ENCODE assay signal across 23 mouse cellular contexts in the genomic region with DNA sequence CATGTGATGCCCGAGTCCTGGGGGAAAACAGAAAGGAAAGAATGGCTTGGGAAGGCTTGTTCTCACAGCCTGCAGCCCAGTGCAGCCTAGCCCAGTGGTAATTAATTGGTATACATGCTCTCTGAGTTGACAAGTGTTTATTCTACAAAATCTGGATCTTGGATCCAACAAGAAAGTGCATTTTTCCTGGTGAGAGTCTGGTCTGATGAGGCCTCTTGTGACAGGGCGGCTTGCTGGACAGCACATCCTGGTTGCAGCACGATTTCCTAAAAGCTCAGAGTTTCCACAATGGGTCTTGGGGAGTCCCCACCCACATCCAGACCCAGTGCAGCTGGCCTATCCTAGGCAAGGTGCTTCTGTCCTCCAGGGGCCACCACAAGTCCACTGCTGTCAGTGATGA.
DNase-seq lines count a peak whose midpoint lies in the region; ATAC-seq and TF ChIP-seq lines count a peak whose summit lies in the region.
"Had no signal": no experiment of that assay in that cellular context is flagged by ENCODE, and none has a peak within 500 bp of the region (broad histone marks: within the 10 kb centered on the region; RNA-seq: fewer than 3 reads in every experiment).

No protein-coding gene starts in this region.

- H3K36me3 ChIP-seq in hindbrain, embryonic 10.5 days, result no peaks in the 10 kb centered on the region
- no peaks in the 10 kb centered on the region for H3K36me3 ChIP-seq in hindbrain, postnatal 0 days (ENCODE audit: insufficient read depth, low read length)
- no peaks in the 10 kb centered on the region for H3K36me3 ChIP-seq in midbrain, embryonic 10.5 days
- no peaks in the 10 kb centered on the region for H3K36me3 ChIP-seq in midbrain, embryonic 16.5 days (ENCODE audit: control insufficient read depth, insufficient read depth, low read length)
- no peaks in the 10 kb centered on the region for H3K36me3 ChIP-seq in intestine, embryonic 16.5 days (ENCODE audit: control insufficient read depth, insufficient read depth, low read length)
- H3K36me3 ChIP-seq: embryonic facial prominence, embryonic 15.5 days; G1E; heart, embryonic 12.5 days; hindbrain, embryonic 12.5 days; limb, embryonic 10.5 days; liver, embryonic 15.5 days; midbrain, embryonic 13.5 days; neural tube, embryonic 12.5 days had no signal

- no peak for TF ChIP-seq CTCF in hindbrain, postnatal 0 days (IDR thresholded peaks at IDR 0.05; ENCODE audit: low read depth)

- H3K27ac ChIP-seq in hindbrain, embryonic 10.5 days, result peak overlapping the region; percentile 92
- no peak overlapping the region for H3K27ac ChIP-seq in hindbrain, postnatal 0 days
- peak overlapping the region; percentile 96 for H3K27ac ChIP-seq in midbrain, embryonic 10.5 days (replicated peaks)
- H3K27ac ChIP-seq in midbrain, embryonic 16.5 days (ENCODE audit: low read length), result no peak overlapping the region
- peak overlapping the region; percentile 38; the same call in 1 of the 2 replicates for H3K27ac ChIP-seq in intestine, embryonic 16.5 days (ENCODE audit: low read length)
- H3K27ac ChIP-seq: embryonic facial prominence, embryonic 15.5 days; layer of hippocampus, adult 2 months; liver, embryonic 15.5 days; neural tube, embryonic 12.5 days had no signal

- 0 out of 2 replicates have a peak, but pooled peaks cover 7% of the 10 kb centered on the region for H3K27me3 ChIP-seq in hindbrain, embryonic 10.5 days (ENCODE audit: insufficient read depth, poor library complexity, severe bottlenecking)
- H3K27me3 ChIP-seq in hindbrain, postnatal 0 days (ENCODE audit: insufficient read depth, low read length), result no peaks in the 10 kb centered on the region
- H3K27me3 ChIP-seq in midbrain, embryonic 10.5 days (ENCODE audit: low read depth, poor library complexity, severe bottlenecking), result peaks cover 3% of the 10 kb centered on the region; the same call in 1 of the 2 replicates
- H3K27me3 ChIP-seq in midbrain, embryonic 16.5 days (ENCODE audit: control insufficient read depth, insufficient read depth, low read depth, low read length), result no peaks in the 10 kb centered on the region
- no peaks in the 10 kb centered on the region for H3K27me3 ChIP-seq in intestine, embryonic 16.5 days (replicated peaks; ENCODE audit: control insufficient read depth, insufficient read depth, low read length)
- H3K27me3 ChIP-seq: embryonic facial prominence, embryonic 15.5 days; liver, embryonic 15.5 days; neural tube, embryonic 12.5 days had no signal

- H3K9me3 ChIP-seq in hindbrain, embryonic 10.5 days, result peaks cover 4% of the 10 kb centered on the region; the same call in 1 of the 2 replicates
- no peaks in the 10 kb centered on the region for H3K9me3 ChIP-seq in hindbrain, postnatal 0 days (ENCODE audit: low read length)
- H3K9me3 ChIP-seq in midbrain, embryonic 10.5 days (replicated peaks), result peaks cover 7% of the 10 kb centered on the region; the same call in 1 of the 2 replicates
- no peaks in the 10 kb centered on the region for H3K9me3 ChIP-seq in midbrain, embryonic 16.5 days (replicated peaks; ENCODE audit: control insufficient read depth, low read length, poor library complexity, severe bottlenecking)
- no peaks in the 10 kb centered on the region for H3K9me3 ChIP-seq in intestine, embryonic 16.5 days (ENCODE audit: control insufficient read depth, low read length)
- H3K9me3 ChIP-seq: embryonic facial prominence, embryonic 15.5 days; hindbrain, embryonic 12.5 days; limb, embryonic 10.5 days; liver, embryonic 15.5 days; neural tube, embryonic 12.5 days had no signal

- no peak overlapping the region for H3K9ac ChIP-seq in hindbrain, postnatal 0 days (replicated peaks; ENCODE audit: low read length)
- H3K9ac ChIP-seq in midbrain, embryonic 16.5 days (ENCODE audit: low read depth, low read length), result no peak overlapping the region
- no peak overlapping the region for H3K9ac ChIP-seq in intestine, embryonic 16.5 days (ENCODE audit: low read depth, low read length)
- H3K9ac ChIP-seq: embryonic facial prominence, embryonic 15.5 days; heart, embryonic 12.5 days; hindbrain, embryonic 12.5 days; liver, embryonic 15.5 days; midbrain, embryonic 13.5 days; neural tube, embryonic 12.5 days had no signal

- no peak for DNase-seq in hindbrain, embryonic 10.5 days (ENCODE audit: low spot score)
- no peak for DNase-seq in hindbrain, postnatal 0 days (ENCODE audit: low spot score)
- DNase-seq in midbrain, embryonic 10.5 days (ENCODE audit: low spot score), result no peak
- DNase-seq in adrenal gland, adult 2 months, result no peak
- no peak for DNase-seq in cerebellum, postnatal 25 days
- DNase-seq: adrenal gland, postnatal 10 days; cerebellum, adult 2 months; gastrocnemius, postnatal 25 days; heart, adult 18-20 months; heart, postnatal 10 days; liver had no signal

- peaks cover 61% of the 10 kb centered on the region for H3K4me1 ChIP-seq in hindbrain, embryonic 10.5 days (replicated peaks)
- H3K4me1 ChIP-seq in hindbrain, postnatal 0 days (ENCODE audit: insufficient read depth, low read length), result no peaks in the 10 kb centered on the region
- peaks cover 63% of the 10 kb centered on the region for H3K4me1 ChIP-seq in midbrain, embryonic 10.5 days
- peaks cover 5% of the 10 kb centered on the region; the same call in 1 of the 2 replicates for H3K4me1 ChIP-seq in midbrain, embryonic 16.5 days (ENCODE audit: control insufficient read depth, insufficient read depth, low read length)
- peaks cover 10% of the 10 kb centered on the region for H3K4me1 ChIP-seq in intestine, embryonic 16.5 days (ENCODE audit: control insufficient read depth, insufficient read depth, low read length)

- no peak for ATAC-seq in hindbrain, postnatal 0 days
- no peak for ATAC-seq in midbrain, embryonic 16.5 days
- 0 out of 2 replicates have a peak, but pooled peaks have one; percentile 29 for ATAC-seq in intestine, embryonic 16.5 days
- ATAC-seq: CD4-positive, CD25-positive, alpha-beta regulatory T cell, adult 4 months; midbrain, embryonic 13.5 days had no signal

- no peak overlapping the region for H3K4me2 ChIP-seq in hindbrain, postnatal 0 days (ENCODE audit: low read depth, low read length)
- H3K4me2 ChIP-seq in midbrain, embryonic 16.5 days (ENCODE audit: low read length), result no peak overlapping the region
- no peak overlapping the region for H3K4me2 ChIP-seq in intestine, embryonic 16.5 days (ENCODE audit: low read depth, low read length)
- H3K4me2 ChIP-seq: embryonic facial prominence, embryonic 15.5 days; heart, embryonic 12.5 days; hindbrain, embryonic 12.5 days; liver, embryonic 15.5 days; midbrain, embryonic 13.5 days; neural tube, embryonic 12.5 days had no signal

- WGBS in hindbrain, embryonic 10.5 days, result 90% methylated on average over 3 of the region's 3 CpGs
- 91% methylated on average over 3 of the region's 3 CpGs for WGBS in hindbrain, postnatal 0 days
- 86% methylated on average over 3 of the region's 3 CpGs for WGBS in midbrain, embryonic 10.5 days
- WGBS in midbrain, embryonic 16.5 days, result 94% methylated on average over 3 of the region's 3 CpGs
- 63% methylated on average over 3 of the region's 3 CpGs for WGBS in intestine, embryonic 16.5 days

- H3K4me3 ChIP-seq in hindbrain, embryonic 10.5 days, result no peak overlapping the region
- no peak overlapping the region for H3K4me3 ChIP-seq in hindbrain, postnatal 0 days (ENCODE audit: low read length)
- no peak overlapping the region for H3K4me3 ChIP-seq in midbrain, embryonic 10.5 days
- H3K4me3 ChIP-seq in midbrain, embryonic 16.5 days (ENCODE audit: low read depth, low read length), result no peak overlapping the region
- no peak overlapping the region for H3K4me3 ChIP-seq in intestine, embryonic 16.5 days (ENCODE audit: low read length)
- H3K4me3 ChIP-seq: embryonic facial prominence, embryonic 15.5 days; heart, embryonic 12.5 days; hindbrain, embryonic 12.5 days; layer of hippocampus, adult 2 months; limb, embryonic 10.5 days; liver, embryonic 15.5 days; midbrain, embryonic 13.5 days; neural tube, embryonic 12.5 days had no signal

Comparison
In these comparisons a context has a peak if more than half of its experiments do, and no peak if none do; other contexts are left out.
1. H3K27ac ChIP-seq: peak in hindbrain, embryonic 10.5 days (single experiment), midbrain, embryonic 10.5 days (single experiment) and intestine, embryonic 16.5 days (single experiment); none in hindbrain, postnatal 0 days (single experiment) and midbrain, embryonic 16.5 days (single experiment).